Comparison of ENCODE assay signal across 7 mouse cellular contexts in genomic region chr4:22498102-22498957, GRCm38 (mm10). TPM values are rescaled to one million over a fixed set of nuclear protein-coding genes. Genes with fewer than 3 reads are reported as not detected.
DNase-seq lines count a peak whose midpoint lies in the region; ATAC-seq and TF ChIP-seq lines count a peak whose summit lies in the region.

No protein-coding gene starts in this region.

- intact Hi-C loops in gastrocnemius, postnatal 36 days (cut with DNase I): no loop called here

- H3K36me3 ChIP-seq in liver, adult 2 months (ENCODE audit: control insufficient read depth, insufficient read depth, low read length): no peaks in the 10 kb centered on the region
- H3K36me3 ChIP-seq in embryonic facial prominence, embryonic 14.5 days (ENCODE audit: control insufficient read depth, insufficient read depth, low read length): no peaks in the 10 kb centered on the region
- no peaks in the 10 kb centered on the region for H3K36me3 ChIP-seq in hindbrain, embryonic 16.5 days (ENCODE audit: control insufficient read depth, insufficient read depth, low read length)
- H3K36me3 ChIP-seq in midbrain, embryonic 15.5 days (replicated peaks): no peaks in the 10 kb centered on the region

- peak overlapping the region; percentile 50 for H3K4me2 ChIP-seq in embryonic facial prominence, embryonic 14.5 days (ENCODE audit: low read depth, low read length)
- H3K4me2 ChIP-seq in hindbrain, embryonic 16.5 days (ENCODE audit: low read length): peak overlapping the region; percentile 93
- peak overlapping the region; percentile 95 for H3K4me2 ChIP-seq in midbrain, embryonic 15.5 days

- ATAC-seq in embryonic facial prominence, embryonic 14.5 days (ENCODE audit: low read depth): peak; percentile 34; the same call in 1 of the 2 replicates
- peak; percentile 44 for ATAC-seq in hindbrain, embryonic 16.5 days
- ATAC-seq in midbrain, embryonic 15.5 days (replicated peaks): peak; percentile 50

- H3K9me3 ChIP-seq in embryonic facial prominence, embryonic 14.5 days (ENCODE audit: control insufficient read depth, low read length): no peaks in the 10 kb centered on the region
- H3K9me3 ChIP-seq in hindbrain, embryonic 16.5 days (ENCODE audit: control insufficient read depth, low read length): no peaks in the 10 kb centered on the region
- H3K9me3 ChIP-seq in midbrain, embryonic 15.5 days: no peaks in the 10 kb centered on the region

- TF ChIP-seq POLR2A in liver, adult 2 months (IDR thresholded peaks at IDR 0.05; ENCODE audit: extremely low read depth, insufficient read depth, low read length): no peak

- no peak for TF ChIP-seq CTCF in liver, adult 2 months (IDR thresholded peaks at IDR 0.05; ENCODE audit: low read depth, low read length)

- H3K9ac ChIP-seq in liver, adult 2 months (ENCODE audit: low read depth, low read length): no peak overlapping the region
- H3K9ac ChIP-seq in embryonic facial prominence, embryonic 14.5 days (ENCODE audit: low read depth, low read length): no peak overlapping the region
- peak overlapping the region; percentile 67 for H3K9ac ChIP-seq in hindbrain, embryonic 16.5 days (ENCODE audit: low read depth, low read length)
- H3K9ac ChIP-seq in midbrain, embryonic 15.5 days: peak overlapping the region; percentile 54

- under 1% methylated on average over 45 of the region's 45 CpGs for WGBS in liver, adult 2 months
- under 1% methylated on average over 38 of the region's 45 CpGs for WGBS in embryonic facial prominence, embryonic 14.5 days
- under 1% methylated on average over 41 of the region's 45 CpGs for WGBS in hindbrain, embryonic 16.5 days
- under 1% methylated on average over 45 of the region's 45 CpGs for WGBS in midbrain, embryonic 15.5 days

- peak; percentile 75 for DNase-seq in liver, adult 2 months (ENCODE audit: extremely low read depth, low read depth, low spot score)
- DNase-seq in liver: no peak
- no peak for DNase-seq in embryonic facial prominence, embryonic 14.5 days (ENCODE audit: low spot score)
- no peak for DNase-seq in gastrocnemius, postnatal 36 days
- DNase-seq in thymus, postnatal 0 days (ENCODE audit: low spot score): no peak

- peaks cover 4% of the 10 kb centered on the region for H3K4me1 ChIP-seq in liver, adult 2 months (ENCODE audit: control insufficient read depth, insufficient read depth, low read length)
- 0 out of 2 replicates have a peak, but pooled peaks cover 9% of the 10 kb centered on the region for H3K4me1 ChIP-seq in embryonic facial prominence, embryonic 14.5 days (ENCODE audit: control insufficient read depth, insufficient read depth, low read length)
- H3K4me1 ChIP-seq in hindbrain, embryonic 16.5 days (ENCODE audit: control insufficient read depth, insufficient read depth, low read depth, low read length): peaks cover 19% of the 10 kb centered on the region
- H3K4me1 ChIP-seq in midbrain, embryonic 15.5 days: peaks cover 35% of the 10 kb centered on the region

- no peaks in the 10 kb centered on the region for H3K79me2 ChIP-seq in liver, adult 2 months (ENCODE audit: control insufficient read depth, insufficient read depth, low read length)

- H3K27me3 ChIP-seq in liver, adult 2 months (ENCODE audit: control insufficient read depth, insufficient read depth, low read length): peaks cover 13% of the 10 kb centered on the region
- peaks cover 79% of the 10 kb centered on the region for H3K27me3 ChIP-seq in embryonic facial prominence, embryonic 14.5 days (replicated peaks; ENCODE audit: control insufficient read depth, insufficient read depth, low read length)
- H3K27me3 ChIP-seq in hindbrain, embryonic 16.5 days (replicated peaks; ENCODE audit: control insufficient read depth, insufficient read depth, low read length): peaks cover 4% of the 10 kb centered on the region; the same call in 1 of the 2 replicates
- no peaks in the 10 kb centered on the region for H3K27me3 ChIP-seq in midbrain, embryonic 15.5 days (replicated peaks)

- H3K27ac ChIP-seq in liver, adult 2 months (replicated peaks; ENCODE audit: insufficient read depth, low read depth, low read length): no peak overlapping the region
- H3K27ac ChIP-seq in embryonic facial prominence, embryonic 14.5 days (replicated peaks; ENCODE audit: low read depth, low read length): no peak overlapping the region
- peak overlapping the region; percentile 76 for H3K27ac ChIP-seq in hindbrain, embryonic 16.5 days (ENCODE audit: low read depth, low read length)
- peak overlapping the region; percentile 80 for H3K27ac ChIP-seq in midbrain, embryonic 15.5 days

- H3K4me3 ChIP-seq in liver, adult 2 months (ENCODE audit: insufficient read depth, low read depth, low read length): peak overlapping the region; percentile 25; the same call in 1 of the 2 replicates
- peak overlapping the region; percentile 31 for H3K4me3 ChIP-seq in embryonic facial prominence, embryonic 14.5 days (ENCODE audit: low read depth, low read length)
- peak overlapping the region; percentile 54 for H3K4me3 ChIP-seq in hindbrain, embryonic 16.5 days (ENCODE audit: low read length)
- H3K4me3 ChIP-seq in midbrain, embryonic 15.5 days: peak overlapping the region; percentile 53

RNA-seq across cellular contexts. Expression of gene Pou3f2, which starts 10.2 kb away (rescaled TPM):
- not detected in 2 replicates for total RNA-seq in liver, adult 2 months (2014; rRNA removed)
- not detected in 2 replicates for polyA plus RNA-seq in liver, adult 2 months (2012; rRNA removed)
- polyA plus RNA-seq in embryonic facial prominence, embryonic 14.5 days (2014; fragmentation: Nextera tagmentation; extraction: Ambion mirVana): 0.13 and 0.17 TPM in 2 replicates
- 15.3 and 18.5 TPM in 2 replicates for polyA plus RNA-seq in hindbrain, embryonic 16.5 days (2015; fragmentation: Nextera tagmentation; extraction: Ambion mirVana)
- 43.0 and 44.0 TPM in 2 replicates for polyA plus RNA-seq in midbrain, embryonic 15.5 days (2015; fragmentation: Nextera tagmentation; extraction: Ambion mirVana)
- total RNA-seq in gastrocnemius, postnatal 36 days (2021): not detected
- not detected in 2 replicates for polyA plus RNA-seq in thymus, postnatal 0 days (2015; fragmentation: Nextera tagmentation; extraction: Ambion mirVana)

Comparison
In these comparisons a context has a peak if more than half of its experiments do, and no peak if none do; other contexts are left out.
1. H3K27ac ChIP-seq: peak in hindbrain, embryonic 16.5 days (single experiment) and midbrain, embryonic 15.5 days (single experiment); none in liver, adult 2 months (single experiment) and embryonic facial prominence, embryonic 14.5 days (single experiment).
2. H3K9ac ChIP-seq: peak in hindbrain, embryonic 16.5 days (single experiment) and midbrain, embryonic 15.5 days (single experiment); none in liver, adult 2 months (single experiment) and embryonic facial prominence, embryonic 14.5 days (single experiment).
3. RNA of gene Pou3f2, which starts 10.2 kb away (polyA plus RNA-seq): 43.0 to 44.0 TPM in midbrain, embryonic 15.5 days and 15.3 to 18.5 TPM in hindbrain, embryonic 16.5 days; 0.13 to 0.17 TPM in embryonic facial prominence, embryonic 14.5 days, not detected in liver, adult 2 months and not detected in thymus, postnatal 0 days; every median in the first group is over 10 times any median in the second.
4. Peak in every context shown above with its lines, with median percentiles within 50 percentile points of each other: H3K4me3 ChIP-seq, ATAC-seq and H3K4me2 ChIP-seq.